Mouse (Mus musculus) thymus, adult 2 months (tissue): ENCODE data around the gene Orc2.

Experiments
- CTCF ChIP-seq: fragments of 200-500 bp; IDR thresholded peaks from 2 replicates; pipeline ENCODE4 v1.5.1; 2012; ENCODE audit warnings: mild to moderate bottlenecking, control low read depth, low read length, moderate library complexity, borderline replicate concordance; ENCODE audit not compliant: control insufficient read depth, poor library complexity, insufficient read depth; ENCODE audit errors: extremely low read depth
- POLR2A ChIP-seq: fragments of 200-500 bp; IDR thresholded peaks from 2 replicates; pipeline ENCODE4 v1.6.1; 2012; ENCODE audit warnings: mild to moderate bottlenecking, low read length, control low read depth, moderate library complexity; ENCODE audit not compliant: control insufficient read depth, poor library complexity, insufficient read depth; ENCODE audit errors: extremely low read depth

DNA sequence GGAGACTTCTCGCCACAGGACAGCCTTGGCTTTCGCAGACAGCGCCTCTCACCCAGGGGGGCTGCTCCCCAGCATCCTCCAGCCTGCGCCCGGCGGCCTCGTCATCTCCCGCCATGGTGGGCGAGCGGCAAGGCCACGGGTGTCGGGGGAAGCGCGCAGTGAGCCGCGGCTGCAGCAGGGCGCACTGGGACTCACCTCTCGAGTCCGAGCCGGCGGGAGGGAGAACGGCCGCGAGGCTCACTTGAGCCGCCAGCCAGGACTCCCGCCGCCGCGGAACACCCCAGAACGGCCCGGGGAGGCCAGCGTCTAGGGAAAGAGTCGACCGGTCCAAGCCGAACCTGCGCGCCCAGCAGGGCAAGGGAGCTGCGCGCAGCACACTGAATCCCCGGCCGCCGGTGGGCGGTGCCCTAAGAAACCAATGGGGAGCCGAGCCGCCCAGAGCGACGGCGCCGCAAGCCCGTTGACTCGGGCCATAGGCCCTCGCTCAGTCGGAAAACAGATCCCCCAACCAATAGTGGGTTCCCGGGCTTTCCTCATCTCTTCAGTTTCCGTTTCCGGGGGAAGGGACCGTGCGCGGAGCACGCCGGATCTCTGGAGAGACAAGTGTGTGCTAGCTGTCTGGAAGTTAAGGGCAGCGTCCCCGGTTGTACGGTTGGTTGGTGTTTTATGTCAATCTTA, at the start of gene Orc2:
- TF ChIP-seq CTCF: 0 out of 2 replicates have a peak, but pooled peaks have one; percentile 12
- TF ChIP-seq POLR2A: peak; percentile 64
